Mouse (Mus musculus): ENCODE data around the gene Hoxa10. TPM values are rescaled to one million over a fixed set of nuclear protein-coding genes. Genes with fewer than 3 reads are reported as not detected.

Gene Hoxa10
- polyA plus RNA-seq, 1 experiment from 2014 or later: 0.11 TPM

DNA sequence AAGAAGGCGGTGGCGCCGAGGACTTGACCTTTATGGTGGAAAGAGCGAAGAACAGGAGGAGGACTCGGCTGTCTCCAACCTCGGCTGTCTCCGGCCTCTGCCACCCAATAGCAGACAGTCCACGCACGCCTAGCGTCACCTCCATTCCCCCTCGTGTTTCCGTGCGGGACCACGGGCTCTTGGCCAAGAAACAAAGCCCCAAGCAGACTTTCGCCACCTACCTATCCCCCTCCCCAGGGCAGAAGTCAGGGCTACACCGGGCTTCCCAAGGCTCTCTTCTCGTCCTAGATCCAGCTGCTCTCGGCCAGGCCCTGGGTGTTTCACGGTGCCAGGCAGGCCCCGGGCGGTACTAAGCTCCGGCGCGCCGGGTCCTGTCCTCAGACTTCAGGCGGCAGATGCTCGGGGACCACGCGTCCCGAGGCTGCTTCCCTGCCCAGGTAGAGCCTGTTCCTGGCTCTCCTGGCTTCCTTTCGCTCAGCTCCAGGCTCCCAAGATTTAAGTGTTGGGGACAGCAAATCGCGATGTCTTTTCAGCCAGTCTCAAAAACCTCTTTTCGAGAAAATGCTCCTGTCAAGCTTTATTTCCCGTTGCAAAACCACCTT is 12.2 kb upstream of the Hoxa10 start:
- H3K27me3 ChIP-seq (ENCODE audit: control insufficient read depth, insufficient read depth, low read length): peaks cover 93% of the 10 kb centered on the region
- H3K9me3 ChIP-seq (ENCODE audit: control insufficient read depth, low read length): no peaks in the 10 kb centered on the region
- H3K4me2 ChIP-seq (ENCODE audit: low read length): no peak overlapping the region
- 1% methylated on average over 35 of the region's 35 CpGs for WGBS
- no peak overlapping the region for H3K9ac ChIP-seq (ENCODE audit: low read length)
- H3K4me3 ChIP-seq (ENCODE audit: control insufficient read depth in 1 of 2, insufficient read depth in 1 of 2, low read depth in 1 of 2, low read length in 2 of 2): peak overlapping the region in 1 of 2 experiments; percentile 16; a peak in 2 of 4 replicates
- no peak for ATAC-seq (ENCODE audit: insufficient number of reproducible peaks, insufficient read depth, low FRiP score, low read depth)
- no peaks in the 10 kb centered on the region for H3K36me3 ChIP-seq (ENCODE audit: control insufficient read depth, insufficient read depth, low read length)
- 0 out of 4 replicates have a peak, but pooled peaks cover 0 to 2% of the 10 kb centered on the region in 2 experiments for H3K4me1 ChIP-seq (ENCODE audit: control insufficient read depth in 2 of 2, insufficient read depth in 2 of 2, low read length in 2 of 2)
- no peak overlapping the region for H3K27ac ChIP-seq (replicated peaks in 1 of 2; ENCODE audit: control insufficient read depth in 1 of 2, insufficient read depth in 1 of 2, low read depth in 2 of 2, low read length in 2 of 2)

DNA sequence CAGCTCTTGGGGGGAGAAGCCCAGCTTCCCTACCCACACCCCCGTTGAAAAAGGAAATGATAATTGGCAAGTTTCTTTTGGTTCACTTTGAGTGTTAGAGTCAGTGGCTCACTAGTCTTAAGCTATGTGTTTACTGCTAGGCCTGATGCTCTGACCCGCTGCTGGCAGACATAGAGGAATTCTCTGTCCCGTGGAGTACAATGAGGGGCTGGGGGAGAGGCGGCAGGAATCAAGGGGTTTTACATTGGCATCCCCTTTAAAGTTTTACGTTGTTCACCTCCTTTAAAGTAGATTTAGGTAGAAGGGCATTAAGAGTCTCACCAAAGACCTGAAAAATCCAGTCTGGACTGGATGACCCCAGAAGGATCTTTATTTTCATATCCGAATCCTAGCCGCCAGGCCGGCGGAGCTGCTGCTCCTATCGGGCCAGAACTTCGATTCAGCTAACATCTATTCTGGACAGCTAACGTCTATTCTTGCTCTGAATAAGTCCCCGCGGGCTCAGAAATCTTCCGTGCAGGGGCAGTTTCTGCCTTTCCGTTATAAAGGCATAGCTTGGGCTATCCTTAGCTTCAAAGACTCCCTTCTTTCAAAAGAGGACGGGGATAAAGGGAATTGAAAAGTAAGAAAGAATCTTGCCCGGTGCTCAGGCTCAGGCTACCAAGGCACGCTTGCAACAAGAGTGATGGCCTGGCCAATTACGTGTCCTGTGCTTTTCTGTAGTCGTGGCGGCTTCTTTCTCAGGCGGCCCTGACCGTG is 11.5 kb upstream of the Hoxa10 start:
- 4% methylated on average over 24 of the region's 24 CpGs for WGBS
- Histone ChIP-seq H3K9ac (ENCODE audit: low read length) (no peak overlapping the region), H3K4me3 (ENCODE audit: control insufficient read depth in 1 of 2, insufficient read depth in 1 of 2, low read depth in 1 of 2, low read length in 2 of 2) (no peak overlapping the region), H3K4me1 (ENCODE audit: control insufficient read depth in 2 of 2, insufficient read depth in 2 of 2, low read length in 2 of 2) (0 out of 4 replicates have a peak, but pooled peaks cover 0 to 2% of the 10 kb centered on the region in 2 experiments), H3K4me2 (ENCODE audit: low read length) (no peak overlapping the region), H3K27me3 (ENCODE audit: control insufficient read depth, insufficient read depth, low read length) (peaks cover 93% of the 10 kb centered on the region), H3K27ac (replicated peaks in 1 of 2; ENCODE audit: control insufficient read depth in 1 of 2, insufficient read depth in 1 of 2, low read depth in 2 of 2, low read length in 2 of 2) (no peak overlapping the region), H3K9me3 (ENCODE audit: control insufficient read depth, low read length) (no peaks in the 10 kb centered on the region), H3K36me3 (ENCODE audit: control insufficient read depth, insufficient read depth, low read length) (no peaks in the 10 kb centered on the region)
- no peak for ATAC-seq (ENCODE audit: insufficient number of reproducible peaks, insufficient read depth, low FRiP score, low read depth)

- H3K27me3 ChIP-seq (ENCODE audit: control insufficient read depth, insufficient read depth, low read length): peaks cover 95% of the 10 kb centered on the region
Observed at GRCm38 (mm10) chr6:52251177-52251879, 10.7 kb upstream of the Hoxa10 start.

DNA sequence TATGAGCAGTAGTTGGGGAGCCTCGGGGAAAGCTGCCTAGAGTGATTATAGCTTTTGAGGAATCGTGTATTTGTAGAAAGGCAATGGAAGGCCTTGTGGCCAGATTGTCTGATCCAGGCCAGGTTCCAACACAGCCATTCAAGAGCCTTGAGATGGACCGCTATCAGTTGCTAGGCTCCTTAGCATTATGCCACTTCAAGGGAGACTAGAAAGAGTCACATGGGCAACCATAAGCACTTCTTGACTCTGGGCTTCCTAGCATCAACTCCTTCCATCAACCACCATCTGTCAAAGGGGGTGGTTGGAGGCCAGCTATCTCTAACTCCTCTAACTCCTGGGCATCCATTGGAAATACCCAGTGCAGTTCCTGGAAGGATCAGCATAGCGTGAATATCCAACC is 9.2 kb upstream of the Hoxa10 start:
- Histone ChIP-seq H3K4me1 (ENCODE audit: control insufficient read depth in 2 of 2, insufficient read depth in 2 of 2, low read length in 2 of 2) (peaks cover 0 to 7% of the 10 kb centered on the region in 2 experiments; a peak in 2 of 4 replicates), H3K36me3 (ENCODE audit: control insufficient read depth, insufficient read depth, low read length) (no peaks in the 10 kb centered on the region), H3K4me3 (ENCODE audit: control insufficient read depth in 1 of 2, insufficient read depth in 1 of 2, low read depth in 1 of 2, low read length in 2 of 2) (no peak overlapping the region), H3K4me2 (ENCODE audit: low read length) (no peak overlapping the region), H3K27ac (replicated peaks in 1 of 2; ENCODE audit: control insufficient read depth in 1 of 2, insufficient read depth in 1 of 2, low read depth in 2 of 2, low read length in 2 of 2) (no peak overlapping the region), H3K9me3 (ENCODE audit: control insufficient read depth, low read length) (no peaks in the 10 kb centered on the region), H3K9ac (ENCODE audit: low read length) (no peak overlapping the region), H3K27me3 (ENCODE audit: control insufficient read depth, insufficient read depth, low read length) (peaks cover 97% of the 10 kb centered on the region)
- 3% methylated on average over 4 of the region's 4 CpGs for WGBS
- ATAC-seq (ENCODE audit: insufficient number of reproducible peaks, insufficient read depth, low FRiP score, low read depth): no peak

More at GRCm38 (mm10) chr6:52251177-52251879, 10.7 kb upstream of the Hoxa10 start:
- Histone ChIP-seq H3K9ac (ENCODE audit: low read length) (no peak overlapping the region), H3K4me1 (ENCODE audit: control insufficient read depth in 2 of 2, insufficient read depth in 2 of 2, low read length in 2 of 2) (peaks cover 0 to 2% of the 10 kb centered on the region in 2 experiments; a peak in 1 of 4 replicates), H3K36me3 (ENCODE audit: control insufficient read depth, insufficient read depth, low read length) (no peaks in the 10 kb centered on the region), H3K9me3 (ENCODE audit: control insufficient read depth, low read length) (no peaks in the 10 kb centered on the region), H3K4me2 (ENCODE audit: low read length) (no peak overlapping the region), H3K4me3 (ENCODE audit: control insufficient read depth in 1 of 2, insufficient read depth in 1 of 2, low read depth in 1 of 2, low read length in 2 of 2) (no peak overlapping the region), H3K27ac (replicated peaks in 1 of 2; ENCODE audit: control insufficient read depth in 1 of 2, insufficient read depth in 1 of 2, low read depth in 2 of 2, low read length in 2 of 2) (no peak overlapping the region)
- no peak for ATAC-seq (ENCODE audit: insufficient number of reproducible peaks, insufficient read depth, low FRiP score, low read depth)
- 11% methylated on average over 7 of the region's 7 CpGs for WGBS

- no peak overlapping the region for H3K4me2 ChIP-seq (ENCODE audit: low read length)
- ATAC-seq (ENCODE audit: insufficient number of reproducible peaks, insufficient read depth, low FRiP score, low read depth): no peak
Observed at GRCm38 (mm10) chr6:52249415-52249738, 8.7 kb upstream of the Hoxa10 start.

GRCm38 (mm10) chr6:52248638-52249414 is 8.2 kb upstream of the Hoxa10 start:
- ATAC-seq (ENCODE audit: insufficient number of reproducible peaks, insufficient read depth, low FRiP score, low read depth): no peak
- no peaks in the 10 kb centered on the region for H3K9me3 ChIP-seq (ENCODE audit: control insufficient read depth, low read length)
- no peak overlapping the region for H3K4me2 ChIP-seq (ENCODE audit: low read length)
- no peak overlapping the region for H3K9ac ChIP-seq (ENCODE audit: low read length)
- H3K27me3 ChIP-seq (ENCODE audit: control insufficient read depth, insufficient read depth, low read length): peaks cover 97% of the 10 kb centered on the region
- H3K27ac ChIP-seq (replicated peaks in 1 of 2; ENCODE audit: control insufficient read depth in 1 of 2, insufficient read depth in 1 of 2, low read depth in 2 of 2, low read length in 2 of 2): no peak overlapping the region
- H3K4me3 ChIP-seq (ENCODE audit: control insufficient read depth in 1 of 2, insufficient read depth in 1 of 2, low read depth in 1 of 2, low read length in 2 of 2): 0 out of 4 replicates have a peak overlapping the region, but pooled peaks of 1 of the 2 experiments have one; percentile 3
- H3K36me3 ChIP-seq (ENCODE audit: control insufficient read depth, insufficient read depth, low read length): no peaks in the 10 kb centered on the region
- H3K4me1 ChIP-seq (ENCODE audit: control insufficient read depth in 2 of 2, insufficient read depth in 2 of 2, low read length in 2 of 2): peaks cover 0 to 8% of the 10 kb centered on the region in 2 experiments; a peak in 2 of 4 replicates
- 1% methylated on average over 27 of the region's 27 CpGs for WGBS

More at GRCm38 (mm10) chr6:52249415-52249738, 8.7 kb upstream of the Hoxa10 start:
- H3K27ac ChIP-seq (replicated peaks in 1 of 2; ENCODE audit: control insufficient read depth in 1 of 2, insufficient read depth in 1 of 2, low read depth in 2 of 2, low read length in 2 of 2): no peak overlapping the region
- no peaks in the 10 kb centered on the region for H3K36me3 ChIP-seq (ENCODE audit: control insufficient read depth, insufficient read depth, low read length)
- H3K4me3 ChIP-seq (ENCODE audit: control insufficient read depth in 1 of 2, insufficient read depth in 1 of 2, low read depth in 1 of 2, low read length in 2 of 2): 0 out of 4 replicates have a peak overlapping the region, but pooled peaks of 1 of the 2 experiments have one; percentile 3
- H3K4me1 ChIP-seq (ENCODE audit: control insufficient read depth in 2 of 2, insufficient read depth in 2 of 2, low read length in 2 of 2): peaks cover 0 to 8% of the 10 kb centered on the region in 2 experiments; a peak in 2 of 4 replicates
- no peaks in the 10 kb centered on the region for H3K9me3 ChIP-seq (ENCODE audit: control insufficient read depth, low read length)
- WGBS: 1% methylated on average over 16 of the region's 16 CpGs
- peaks cover 97% of the 10 kb centered on the region for H3K27me3 ChIP-seq (ENCODE audit: control insufficient read depth, insufficient read depth, low read length)
- H3K9ac ChIP-seq (ENCODE audit: low read length): no peak overlapping the region
